Comparison of ENCODE assay signal across 8 mouse cellular contexts in genomic region chr6:83512495-83512894, GRCm38 (mm10). TPM values are rescaled to one million over a fixed set of nuclear protein-coding genes. Genes with fewer than 3 reads are reported as not detected.
DNase-seq lines count a peak whose midpoint lies in the region; ATAC-seq and TF ChIP-seq lines count a peak whose summit lies in the region.

No protein-coding gene starts in this region.

- H3K4me3 ChIP-seq in heart, embryonic 11.5 days (ENCODE audit: low read depth, low read length): no peak overlapping the region
- no peak overlapping the region for H3K4me3 ChIP-seq in bone marrow, adult 2 months (replicated peaks; ENCODE audit: control insufficient read depth, low read depth, low read length)
- H3K4me3 ChIP-seq in forebrain, embryonic 11.5 days (ENCODE audit: low read depth, low read length): no peak overlapping the region
- no peak overlapping the region for H3K4me3 ChIP-seq in kidney, postnatal 0 days (replicated peaks; ENCODE audit: low read depth, low read length)

- H3K36me3 ChIP-seq in heart, embryonic 11.5 days (ENCODE audit: control insufficient read depth, insufficient read depth, low read length): no peaks in the 10 kb centered on the region
- H3K36me3 ChIP-seq in forebrain, embryonic 11.5 days (ENCODE audit: control insufficient read depth, insufficient read depth, low read length): no peaks in the 10 kb centered on the region
- no peaks in the 10 kb centered on the region for H3K36me3 ChIP-seq in kidney, postnatal 0 days (ENCODE audit: insufficient read depth, low read length)
- H3K36me3 ChIP-seq in splenic B cell, adult 2 months (ENCODE audit: control insufficient read depth, insufficient read depth, low read length, poor library complexity, severe bottlenecking): no peaks in the 10 kb centered on the region

- no peaks in the 10 kb centered on the region for H3K9me3 ChIP-seq in heart, embryonic 11.5 days (replicated peaks; ENCODE audit: control insufficient read depth, low read length)
- no peaks in the 10 kb centered on the region for H3K9me3 ChIP-seq in forebrain, embryonic 11.5 days (ENCODE audit: control insufficient read depth, low read length)
- no peaks in the 10 kb centered on the region for H3K9me3 ChIP-seq in kidney, postnatal 0 days (replicated peaks; ENCODE audit: low read length)

- no peak overlapping the region for H3K4me2 ChIP-seq in heart, embryonic 11.5 days
- H3K4me2 ChIP-seq in forebrain, embryonic 11.5 days (ENCODE audit: low read depth, low read length, severe bottlenecking): no peak overlapping the region
- H3K4me2 ChIP-seq in kidney, postnatal 0 days (ENCODE audit: low read length): no peak overlapping the region

- TF ChIP-seq CTCF in bone marrow, adult 2 months (IDR thresholded peaks at IDR 0.05; ENCODE audit: control insufficient read depth, insufficient read depth, low read length): peak; percentile 74
- peak; percentile 80 for TF ChIP-seq CTCF in kidney, postnatal 0 days (IDR thresholded peaks at IDR 0.05; ENCODE audit: low read depth)

- H3K4me1 ChIP-seq in heart, embryonic 11.5 days (ENCODE audit: control insufficient read depth, insufficient read depth, low read length): no peaks in the 10 kb centered on the region
- H3K4me1 ChIP-seq in bone marrow, adult 2 months (ENCODE audit: control insufficient read depth, insufficient read depth, low read length): no peaks in the 10 kb centered on the region
- H3K4me1 ChIP-seq in forebrain, embryonic 11.5 days (replicated peaks; ENCODE audit: control insufficient read depth, insufficient read depth, low read length): no peaks in the 10 kb centered on the region
- H3K4me1 ChIP-seq in kidney, postnatal 0 days (replicated peaks; ENCODE audit: insufficient read depth, low read length): no peaks in the 10 kb centered on the region

- no peak overlapping the region for H3K27ac ChIP-seq in heart, embryonic 11.5 days (ENCODE audit: low read depth, low read length)
- no peak overlapping the region for H3K27ac ChIP-seq in bone marrow, adult 2 months (ENCODE audit: control insufficient read depth, insufficient read depth, low read depth, low read length, poor library complexity)
- H3K27ac ChIP-seq in forebrain, embryonic 11.5 days (ENCODE audit: low read depth, low read length): no peak overlapping the region
- H3K27ac ChIP-seq in kidney, postnatal 0 days: no peak overlapping the region

- H3K9ac ChIP-seq in heart, embryonic 11.5 days (ENCODE audit: low read depth, low read length): no peak overlapping the region
- H3K9ac ChIP-seq in forebrain, embryonic 11.5 days (ENCODE audit: low read length): no peak overlapping the region
- no peak overlapping the region for H3K9ac ChIP-seq in kidney, postnatal 0 days (ENCODE audit: low read depth, low read length)

- no peak for TF ChIP-seq POLR2A in bone marrow, adult 2 months (IDR thresholded peaks at IDR 0.05; ENCODE audit: borderline replicate concordance, control insufficient read depth, low read depth, low read length)

- DNase-seq in heart, adult 18-20 months: peak; percentile 61 to 85
- peak; percentile 48 for DNase-seq in A20 (ENCODE audit: low read depth, low spot score)
- DNase-seq in forebrain, embryonic 11.5 days (ENCODE audit: low spot score): peak; percentile 66
- DNase-seq in kidney, postnatal 0 days (ENCODE audit: low spot score): peak; percentile 71
- peak; percentile 75 for DNase-seq in lung, postnatal 25 days (ENCODE audit: low spot score)
- peak; percentile 89 for DNase-seq in splenic B cell, adult 2 months (ENCODE audit: low read depth, low spot score)

- WGBS in heart, embryonic 11.5 days (ENCODE audit: insufficient replicate concordance): 31% methylated on average over 1 of the region's 1 CpGs
- 5% methylated on average over 1 of the region's 1 CpGs for WGBS in bone marrow, adult 2 months
- WGBS in forebrain, embryonic 11.5 days: 25% methylated on average over 1 of the region's 1 CpGs
- 26% methylated on average over 1 of the region's 1 CpGs for WGBS in kidney, postnatal 0 days

- H3K27me3 ChIP-seq in heart, embryonic 11.5 days (ENCODE audit: control insufficient read depth, insufficient read depth, low read length): no peaks in the 10 kb centered on the region
- H3K27me3 ChIP-seq in forebrain, embryonic 11.5 days (ENCODE audit: control insufficient read depth, insufficient read depth, low read length): no peaks in the 10 kb centered on the region
- H3K27me3 ChIP-seq in kidney, postnatal 0 days (ENCODE audit: insufficient read depth, low read length): no peaks in the 10 kb centered on the region
- no peaks in the 10 kb centered on the region for H3K27me3 ChIP-seq in splenic B cell, adult 2 months (ENCODE audit: control insufficient read depth, insufficient read depth, low read length, poor library complexity, severe bottlenecking)

- ATAC-seq in heart, embryonic 11.5 days (replicated peaks; ENCODE audit: insufficient number of reproducible peaks, low FRiP score, low TSS enrichment): no peak
- ATAC-seq in forebrain, embryonic 11.5 days (replicated peaks; ENCODE audit: low FRiP score): no peak
- ATAC-seq in kidney, postnatal 0 days (replicated peaks; ENCODE audit: low FRiP score, low read depth): peak; percentile 33; the same call in 1 of the 2 replicates

RNA-seq across cellular contexts. Expression of gene Dguok, which starts 5.7 kb away (rescaled TPM):
- total RNA-seq in heart, adult 18-20 months (2021): 10 to 100 TPM; 34.7 to 35.0 TPM
- 47.9 and 54.3 TPM in 2 replicates for polyA plus RNA-seq in heart, embryonic 11.5 days (2014; fragmentation: Nextera tagmentation; extraction: Ambion mirVana)
- polyA plus RNA-seq in bone marrow, adult 2 months (2011; ENCODE audit: insufficient read depth, insufficient read length, low replicate concordance, missing spikeins): 24.0 and 38.4 TPM in 2 replicates
- 57.9 and 60.6 TPM in 2 replicates for polyA plus RNA-seq in forebrain, embryonic 11.5 days (2014; fragmentation: Nextera tagmentation; extraction: Ambion mirVana)
- polyA plus RNA-seq in kidney, postnatal 0 days (2015; fragmentation: Nextera tagmentation; extraction: Ambion mirVana): 73.0 and 75.5 TPM in 2 replicates

RNA-seq across cellular contexts. Expression of gene Actg2, which starts 23.6 kb away (rescaled TPM):
- 1 to 10 TPM in 1 of 2 experiments, under 1 TPM in 1; 0.84 to 1.9 TPM for total RNA-seq in heart, adult 18-20 months (2021)
- 10.7 and 10.9 TPM in 2 replicates for polyA plus RNA-seq in heart, embryonic 11.5 days (2014; fragmentation: Nextera tagmentation; extraction: Ambion mirVana)
- polyA plus RNA-seq in bone marrow, adult 2 months (2011; ENCODE audit: insufficient read depth, insufficient read length, low replicate concordance, missing spikeins): 3.2 TPM in 1 of 2 replicates, not detected in the other
- polyA plus RNA-seq in forebrain, embryonic 11.5 days (2014; fragmentation: Nextera tagmentation; extraction: Ambion mirVana): 2.3 and 3.1 TPM in 2 replicates
- 21.8 and 28.8 TPM in 2 replicates for polyA plus RNA-seq in kidney, postnatal 0 days (2015; fragmentation: Nextera tagmentation; extraction: Ambion mirVana)

RNA-seq across cellular contexts. Expression of gene Tet3, which starts 53.6 kb away (rescaled TPM):
- 10 to 100 TPM; 11.5 to 12.7 TPM for total RNA-seq in heart, adult 18-20 months (2021)
- 25.0 and 30.3 TPM in 2 replicates for polyA plus RNA-seq in heart, embryonic 11.5 days (2014; fragmentation: Nextera tagmentation; extraction: Ambion mirVana)
- polyA plus RNA-seq in bone marrow, adult 2 months (2011; ENCODE audit: insufficient read depth, insufficient read length, low replicate concordance, missing spikeins): 23.1 and 35.7 TPM in 2 replicates
- polyA plus RNA-seq in forebrain, embryonic 11.5 days (2014; fragmentation: Nextera tagmentation; extraction: Ambion mirVana): 49.9 and 56.0 TPM in 2 replicates
- polyA plus RNA-seq in kidney, postnatal 0 days (2015; fragmentation: Nextera tagmentation; extraction: Ambion mirVana): 32.3 and 33.0 TPM in 2 replicates
